Mouse (Mus musculus) CD4-positive naive resting alpha-beta T cell, adult 57 days (primary cell): ENCODE data around the gene Atp5g1. TPM values are rescaled to one million over a fixed set of nuclear protein-coding genes. Genes with fewer than 3 reads are reported as not detected.

Source experiments
- total RNA-seq: library from RNA; stranded (reverse); gene quantifications from one replicate; pipeline ENCODE4 v1.2.4, GENCODE M21; 2023

Gene Atp5g1
- total RNA-seq = 110 TPM

DNA sequence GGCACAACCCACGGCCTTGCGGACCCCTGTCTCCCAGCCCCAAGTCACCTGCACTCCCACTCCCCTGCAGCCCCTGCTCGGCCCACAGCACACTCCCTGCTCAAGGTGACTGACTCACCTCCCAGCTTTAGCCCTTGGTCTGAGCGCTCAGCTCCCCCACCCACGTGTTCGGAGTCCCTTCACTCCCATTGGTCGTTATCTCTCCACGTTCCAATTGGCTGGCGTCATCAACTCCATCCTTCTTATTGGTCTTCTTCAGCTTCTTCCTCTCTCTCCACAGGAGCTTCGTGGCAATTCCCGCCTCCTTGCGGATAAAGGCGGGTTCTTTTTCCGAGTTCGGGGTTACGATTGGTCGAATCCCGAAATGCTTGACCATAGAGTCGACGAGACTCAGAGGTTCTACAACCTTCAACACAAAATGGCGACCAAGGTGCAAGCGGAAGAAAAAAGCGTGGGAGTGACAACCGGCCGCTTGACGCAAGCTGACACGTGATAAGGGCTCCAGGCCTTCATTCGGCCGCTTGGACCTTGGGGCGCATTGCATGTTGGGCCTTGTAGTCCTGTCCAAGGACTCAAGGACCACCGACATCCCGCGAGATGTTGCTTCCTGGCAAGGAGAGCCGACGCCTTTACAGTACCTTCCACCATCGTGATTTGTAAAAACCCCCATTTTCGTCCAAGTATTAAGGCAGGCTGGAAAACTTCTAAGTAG lies at the start of gene Atp5g1:
TSS of gene Atp5g1 (minus strand) at position 162 of the 712 bp plus-strand sequence.

DNA sequence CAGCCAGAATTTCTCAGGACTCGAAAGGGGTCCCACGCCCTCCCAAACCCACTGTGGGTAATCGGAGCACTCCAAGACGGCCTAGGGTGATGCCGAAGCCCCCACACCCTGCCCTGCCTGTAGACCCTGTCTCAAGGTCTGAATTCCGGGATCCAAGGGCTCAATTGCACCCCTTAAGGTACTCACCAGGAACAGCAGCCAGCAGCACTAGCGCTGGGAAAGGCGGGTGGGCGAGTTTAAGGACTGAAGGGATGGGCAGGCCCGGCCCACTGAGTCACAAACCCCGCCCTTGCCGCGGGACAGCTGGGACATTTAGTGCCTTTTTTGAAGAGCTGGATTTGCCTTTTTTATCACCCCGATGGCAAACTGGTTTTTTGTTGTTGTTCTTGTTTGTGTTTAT lies 36.3 kb upstream of the Atp5g1 start, which contains the start of gene Calcoco2:
TSS of gene Calcoco2 (minus strand) at position 214 of the 400 bp plus-strand sequence.

DNA sequence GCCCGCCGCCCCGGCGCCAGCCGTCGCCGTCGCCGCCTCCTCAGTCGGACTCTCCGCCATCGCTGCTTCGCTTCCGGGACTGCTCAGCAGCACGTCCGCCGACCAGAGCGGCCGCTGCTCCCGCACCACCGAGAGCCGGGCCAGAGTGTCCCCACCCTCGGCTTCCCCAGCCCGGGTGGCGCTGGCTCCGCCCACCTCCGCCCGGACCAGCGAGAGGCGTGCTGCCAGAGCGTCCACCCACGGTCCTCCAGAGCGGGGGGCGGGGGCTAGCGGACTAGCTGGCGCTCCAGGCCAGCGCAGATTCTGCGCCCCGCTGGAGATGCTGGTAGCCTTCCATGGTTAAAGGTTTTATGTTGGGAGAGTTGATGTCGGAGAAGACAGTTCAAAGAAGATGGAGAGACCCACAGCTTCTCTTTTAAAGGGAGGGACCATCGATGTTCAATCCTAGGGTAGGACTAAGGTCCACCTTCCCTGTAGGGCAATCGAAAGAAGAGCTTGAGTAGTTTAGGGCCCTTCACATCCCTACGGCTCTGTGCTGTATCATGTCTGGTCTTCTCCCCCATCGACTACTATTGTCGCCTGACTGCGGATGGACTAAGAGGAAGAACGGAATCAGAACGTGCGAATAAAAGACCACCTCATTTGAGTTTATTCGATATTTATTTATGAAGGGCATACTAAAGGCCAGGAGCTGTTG lies 10.1 kb downstream of the Atp5g1 start, which contains the start of gene Ube2z:
TSS of gene Ube2z (minus strand) at position 174 of the 697 bp plus-strand sequence.

GRCm38 (mm10) chr11:96034596-96035052 lies 40.8 kb downstream of the Atp5g1 start, which contains the start of gene Snf8:
TSS of gene Snf8 (plus strand) at chr11:96034885.

Other genes with a start within 250 kb of the Atp5g1 start
- gene Gngt2, start 238.5 kb downstream of the Atp5g1 start, total RNA-seq = 22.9 TPM
- gene Abi3, start 233.2 kb downstream of the Atp5g1 start, total RNA-seq = 41.3 TPM
- not detected for gene B4galnt2, start 160.8 kb downstream of the Atp5g1 start, total RNA-seq
- not detected for gene Igf2bp1, start 69.7 kb downstream of the Atp5g1 start, total RNA-seq
- not detected for gene Gip, start 51.1 kb downstream of the Atp5g1 start, total RNA-seq
- 46.4 TPM for gene Snf8, start 40.8 kb downstream of the Atp5g1 start, total RNA-seq
- gene Ube2z, start 10.3 kb downstream of the Atp5g1 start, total RNA-seq = 43.2 TPM
- gene Calcoco2, start 36.3 kb upstream of the Atp5g1 start, total RNA-seq = not detected
- gene Ttll6, start 58.1 kb upstream of the Atp5g1 start, total RNA-seq = not detected
- not detected for gene Hoxb13, start 118.6 kb upstream of the Atp5g1 start, total RNA-seq
- gene Hoxb9, start 195.8 kb upstream of the Atp5g1 start, total RNA-seq = not detected
- not detected for gene Hoxb8, start 206.2 kb upstream of the Atp5g1 start, total RNA-seq
- gene Hoxb7, start 211.0 kb upstream of the Atp5g1 start, total RNA-seq = not detected
- gene Hoxb6, start 216.8 kb upstream of the Atp5g1 start, total RNA-seq = not detected
- gene Hoxb5, start 227.7 kb upstream of the Atp5g1 start, total RNA-seq = not detected
- 0.59 TPM for gene Hoxb4, start 242.6 kb upstream of the Atp5g1 start, total RNA-seq
- gene Hoxb3, start 247.7 kb upstream of the Atp5g1 start, total RNA-seq = not detected